Mouse (Mus musculus) ovary, postnatal 36 days (tissue): ENCODE measurements at regions not wholly inside any gene's neighbourhood (a gene's known extent, or its start where the extent isn't known, plus 50 kb on each side); places are given as distances from the start of the nearest gene placed in this dataset.
"Not testable (repeated sequence)": the region's sequence is repeated elsewhere in the genome, so short reads cannot be mapped to it uniquely, and the experiment has no call there.

Experiments
- DNase-seq: peaks from one replicate; pipeline ENCODE4 v3.0.0; 2022; ENCODE audit warnings: low spot score, mixed read lengths

DNA sequence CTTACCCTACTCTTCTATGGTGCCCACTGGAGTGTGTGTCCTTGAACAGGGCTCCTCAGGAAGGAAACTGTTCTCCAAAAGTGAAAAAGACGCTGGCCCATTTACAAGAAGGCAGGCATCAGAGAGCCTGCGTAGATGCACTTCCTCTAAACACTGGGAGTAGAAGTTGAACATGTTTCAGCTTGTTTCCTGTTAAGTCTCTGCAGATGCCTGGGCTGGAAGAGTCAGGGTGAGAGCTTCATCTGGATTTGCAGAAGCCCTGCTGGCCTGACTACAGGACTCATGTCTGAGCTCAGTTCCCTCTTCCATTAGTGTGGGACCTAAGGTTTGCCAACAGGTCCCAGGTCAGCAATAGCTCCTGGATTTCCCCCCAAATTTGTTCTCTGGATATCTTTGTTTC is 54.7 kb upstream of the Nlrp1b start:
- no peak for DNase-seq

DNA sequence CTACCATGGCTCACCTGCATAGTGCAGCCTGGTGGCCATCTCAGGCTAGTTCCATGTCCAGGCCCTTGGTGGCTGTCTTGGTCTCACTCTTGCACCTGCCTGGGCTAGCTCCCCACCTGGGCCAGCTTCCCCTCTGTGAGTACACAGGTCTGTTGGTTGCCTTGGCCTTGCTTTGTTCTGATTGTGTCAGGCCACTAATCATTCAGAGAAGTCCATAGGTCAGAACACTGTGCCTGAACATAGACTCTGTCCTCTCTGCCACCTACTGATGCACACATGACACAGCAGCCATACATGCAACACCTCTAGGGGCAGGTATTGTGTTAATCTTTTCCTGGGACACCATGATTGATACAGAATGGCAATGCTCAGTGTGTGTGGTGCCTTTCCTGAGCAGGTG is 57.7 kb upstream of the Nlrp1b start:
- DNase-seq, result not testable (repeated sequence)

DNA sequence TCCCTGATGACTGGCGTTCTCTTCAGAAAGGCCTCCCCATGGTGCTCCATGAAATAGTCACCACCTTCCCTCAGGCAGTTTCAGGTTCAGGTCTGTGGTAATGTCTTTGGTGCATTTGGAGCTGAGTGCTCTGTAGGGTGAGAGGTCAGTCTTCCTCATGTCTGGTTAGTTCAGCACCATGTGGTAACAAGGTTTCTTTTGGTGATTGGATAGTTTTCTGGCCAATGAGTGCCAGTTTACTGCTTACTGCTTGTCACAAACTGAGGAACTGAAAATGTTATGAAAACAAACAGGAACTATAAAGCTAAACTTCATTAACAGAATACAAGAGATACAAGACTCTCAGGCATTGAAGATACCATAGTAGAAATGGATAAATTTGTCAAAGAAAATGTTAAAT is 59.0 kb upstream of the Nlrp1b start:
- no peak for DNase-seq

DNA sequence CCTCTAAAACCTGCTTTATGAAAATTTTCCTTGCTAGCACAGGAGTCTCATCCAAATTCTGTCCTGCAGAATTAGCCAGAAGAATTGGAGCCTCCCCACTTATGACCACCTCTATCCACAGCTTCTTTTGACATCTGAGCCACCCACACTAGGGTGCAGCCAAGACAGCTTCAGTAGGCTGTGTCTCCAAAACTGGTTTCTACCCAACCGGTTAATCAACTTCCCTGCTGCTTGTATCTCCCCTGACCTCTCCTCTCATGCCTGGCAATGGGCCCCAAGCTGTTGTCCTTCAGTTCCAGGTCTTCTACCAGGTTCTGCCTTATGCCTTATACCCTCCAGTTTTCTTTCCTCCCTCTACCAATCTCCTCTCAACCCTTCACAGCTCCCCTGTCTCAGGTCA is 68.9 kb upstream of the Nlrp1b start:
- no peak for DNase-seq

GRCm38 (mm10) chr11:71323439-71323838 is 92.9 kb upstream of the Nlrp1b start:
- no peak for DNase-seq

DNA sequence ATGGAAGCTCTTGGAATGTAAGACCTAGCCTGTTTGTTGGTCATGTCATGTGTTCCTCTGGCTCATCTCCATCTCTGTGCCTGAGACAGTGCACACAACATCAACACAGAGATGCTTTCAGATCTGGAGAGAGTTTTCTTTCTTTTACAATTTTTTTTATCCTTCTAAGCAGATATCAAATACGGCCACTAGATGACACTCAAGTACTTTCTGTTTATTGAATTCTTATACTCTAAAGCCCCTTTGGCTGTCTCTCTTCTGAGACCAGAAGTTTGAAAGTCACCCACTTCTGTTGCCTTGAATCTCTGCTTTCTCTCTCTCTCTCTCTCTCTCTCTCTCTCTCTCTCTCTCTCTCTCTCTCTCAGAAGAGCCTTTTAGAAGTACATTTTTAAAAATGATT is 106.9 kb upstream of the Nlrp1b start:
- DNase-seq, result no peak

- no peak for DNase-seq
Observed at GRCm38 (mm10) chr11:71346024-71346423, 115.5 kb upstream of the Nlrp1b start.

- DNase-seq, result no peak
Observed at GRCm38 (mm10) chr11:71357089-71357488, 126.6 kb upstream of the Nlrp1b start.

GRCm38 (mm10) chr11:71360856-71361255 is 130.3 kb upstream of the Nlrp1b start:
- no peak for DNase-seq

- no peak for DNase-seq
Observed at GRCm38 (mm10) chr11:71371871-71372270, 141.3 kb upstream of the Nlrp1b start.

- DNase-seq, result no peak
Observed at GRCm38 (mm10) chr11:71375132-71375531, 144.6 kb upstream of the Nlrp1b start.

GRCm38 (mm10) chr11:71388411-71388810 is 157.9 kb upstream of the Nlrp1b start:
- DNase-seq, result no peak

GRCm38 (mm10) chr11:71389659-71390058 is 159.1 kb upstream of the Nlrp1b start:
- DNase-seq, result peak; percentile 8

GRCm38 (mm10) chr11:71390151-71390550 is 159.6 kb upstream of the Nlrp1b start:
- DNase-seq, result no peak

- DNase-seq, result no peak
Observed at GRCm38 (mm10) chr11:71390616-71391015, 160.1 kb upstream of the Nlrp1b start.

DNA sequence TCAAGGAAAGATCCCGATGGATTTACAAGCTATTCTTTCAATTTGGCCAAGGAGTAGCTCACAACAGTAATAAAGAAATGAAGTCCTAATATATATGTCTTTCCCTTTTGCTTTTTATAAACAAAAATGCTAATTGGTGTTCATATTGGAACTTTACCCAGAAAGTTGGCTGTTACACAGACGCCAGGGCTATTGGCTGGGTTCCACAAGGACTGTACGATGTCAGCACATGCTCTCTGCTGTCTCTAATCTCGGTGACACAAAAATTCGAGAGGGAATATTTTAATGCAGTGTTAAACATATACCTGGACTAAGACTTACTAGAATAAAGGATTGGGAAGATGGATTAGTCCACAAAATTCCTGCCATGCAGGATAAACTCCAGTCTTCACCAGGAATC is 162.9 kb upstream of the Nlrp1b start:
- DNase-seq, result no peak

DNA sequence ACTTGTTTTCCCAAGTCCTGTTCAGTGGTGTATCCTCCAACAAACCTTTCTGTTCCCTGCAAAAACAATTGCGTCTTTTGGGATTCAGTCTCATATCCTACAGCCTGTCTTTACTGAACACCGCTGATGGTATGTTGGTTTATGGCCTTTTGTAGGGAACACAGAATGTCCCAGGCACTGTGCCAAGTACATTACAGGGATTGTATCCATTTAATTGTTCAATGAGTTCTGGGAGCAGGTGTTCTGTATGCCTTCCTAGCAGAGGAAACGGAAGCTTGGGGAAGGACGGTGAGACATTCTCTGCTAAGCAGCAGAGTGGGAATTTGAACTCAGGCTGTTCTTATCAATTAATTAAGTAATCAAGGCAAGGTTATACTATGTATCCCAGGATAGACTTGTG is 164.5 kb upstream of the Nlrp1b start:
- no peak for DNase-seq

GRCm38 (mm10) chr11:71395631-71396030 is 165.1 kb upstream of the Nlrp1b start:
- no peak for DNase-seq

DNA sequence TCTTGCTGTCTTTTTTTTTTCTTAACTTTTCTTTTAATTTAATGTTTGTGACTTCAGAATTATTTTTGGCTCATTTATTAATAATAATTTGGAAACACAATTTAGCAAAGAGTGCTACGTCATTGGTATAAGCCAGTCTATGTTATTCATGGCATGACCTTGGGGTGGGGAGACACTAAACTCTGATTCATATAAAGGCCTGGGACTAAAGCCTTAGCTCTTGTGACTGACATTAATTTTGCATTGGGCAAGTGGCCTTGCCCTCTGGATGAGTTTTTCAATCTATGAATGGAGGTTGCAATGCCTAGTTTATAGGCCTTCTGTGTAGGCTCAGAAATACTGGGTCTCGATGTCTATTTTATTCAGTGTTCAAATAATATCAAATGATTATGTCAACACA is 169.8 kb upstream of the Nlrp1b start:
- DNase-seq, result no peak

- no peak for DNase-seq
Observed at GRCm38 (mm10) chr11:71401411-71402276, 171.1 kb upstream of the Nlrp1b start.

DNA sequence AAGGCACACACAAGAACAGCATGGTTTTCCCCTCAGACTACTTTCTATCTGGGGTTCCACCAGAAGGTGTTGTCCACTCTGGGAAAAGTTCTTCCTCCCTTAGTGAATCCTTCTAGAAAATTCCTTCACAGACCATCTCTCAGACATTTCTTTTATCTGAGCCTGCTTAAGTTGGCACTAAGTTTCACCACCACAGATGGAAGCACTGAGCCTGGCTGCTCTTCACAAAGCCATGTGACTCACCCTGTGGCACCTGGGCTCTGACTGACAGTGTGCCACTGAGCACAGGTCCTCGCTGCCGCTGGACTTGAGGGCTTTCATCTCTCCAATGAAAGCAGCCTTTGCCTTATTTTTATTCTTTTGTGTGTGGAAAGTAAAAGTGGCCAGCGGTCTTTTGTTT is 173.8 kb upstream of the Nlrp1b start:
- no peak for DNase-seq

DNA sequence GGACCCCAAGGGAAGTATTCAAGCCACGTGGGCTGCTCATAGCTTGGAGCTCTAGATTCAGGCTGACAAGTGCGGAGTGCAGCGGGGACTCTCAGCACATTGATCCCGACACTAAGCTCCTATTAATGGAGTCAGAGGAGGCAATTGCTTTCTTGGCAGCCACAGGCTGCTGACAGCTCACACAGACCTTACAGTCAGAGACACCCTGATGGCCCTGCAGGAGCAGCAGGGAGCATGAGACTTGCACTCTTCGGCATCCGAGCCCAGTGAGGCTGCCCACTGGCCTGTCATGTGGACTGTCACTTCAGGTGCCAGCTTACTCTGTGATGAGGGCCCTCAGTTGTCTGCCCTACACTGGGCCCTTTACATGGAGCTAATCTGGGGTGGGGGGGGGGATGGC is 176.5 kb upstream of the Nlrp1b start:
- no peak for DNase-seq

DNA sequence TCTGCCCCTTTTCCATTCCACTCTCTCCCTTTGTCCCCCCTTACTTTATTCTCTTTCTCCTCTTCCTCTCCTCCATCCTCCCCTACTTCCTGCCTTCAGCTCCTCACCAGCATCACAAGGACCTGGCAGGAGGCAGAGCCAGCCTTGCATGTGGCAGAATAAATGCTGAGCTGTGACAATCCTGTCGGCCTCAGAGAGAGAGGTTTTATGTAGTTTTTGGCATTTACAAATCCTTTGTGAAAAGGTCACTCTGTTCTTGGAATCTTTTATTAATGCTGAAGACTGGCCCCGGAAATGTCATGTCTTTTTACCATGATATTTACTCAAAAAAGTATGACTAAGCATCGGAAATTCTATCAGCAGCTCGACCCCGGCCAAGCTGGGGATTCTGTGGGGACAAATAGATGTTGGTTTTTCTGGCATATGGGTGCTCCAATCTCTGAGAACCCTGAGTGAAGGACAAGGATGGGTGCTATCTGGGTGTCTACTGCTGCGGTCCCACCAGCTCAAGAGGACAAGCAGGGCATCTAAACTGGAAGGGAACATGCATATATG is 178.8 kb upstream of the Nlrp1b start:
- no peak for DNase-seq

GRCm38 (mm10) chr11:71410582-71410981 is 180.0 kb upstream of the Nlrp1b start:
- DNase-seq, result no peak
